Comparison of ENCODE assay signal across 17 mouse cellular contexts in the genomic region with DNA sequence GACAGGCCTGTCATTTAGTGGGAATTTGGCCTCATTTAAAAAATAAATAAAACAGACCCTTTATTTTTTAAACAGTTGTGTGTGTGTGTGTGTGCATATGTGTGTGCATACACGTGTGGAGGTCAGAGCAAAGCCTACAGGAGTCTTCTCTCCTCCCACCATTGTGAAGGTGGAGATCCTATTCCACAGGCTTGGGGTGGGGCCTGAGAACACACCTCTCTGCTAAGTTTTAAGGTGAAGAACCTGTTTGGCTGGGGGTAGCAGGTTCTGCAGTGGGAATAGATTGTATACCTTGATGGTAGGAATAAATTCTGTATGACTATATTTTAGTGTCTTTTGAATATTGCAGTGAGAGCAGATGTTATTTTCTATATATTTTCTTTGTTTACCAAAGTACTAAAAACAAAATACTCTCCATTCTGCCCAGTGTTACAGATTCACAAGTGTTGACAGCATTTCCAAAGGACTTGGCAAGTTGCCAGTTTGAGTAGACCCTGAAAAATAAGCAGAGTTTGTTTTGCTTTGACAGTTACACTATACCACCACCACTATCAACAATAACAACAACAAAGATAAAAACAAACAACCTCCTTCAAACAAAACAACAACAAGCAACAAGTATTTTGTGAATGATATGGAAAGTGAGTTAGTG.
"Had no signal": no experiment of that assay in that cellular context is flagged by ENCODE, and none has a peak within 500 bp of the region (broad histone marks: within the 10 kb centered on the region; RNA-seq: fewer than 3 reads in every experiment).

No protein-coding gene starts in this region.

- H3K36me3 ChIP-seq: liver, embryonic 12.5 days; lung, embryonic 15.5 days; neural tube, embryonic 13.5 days; stomach, embryonic 15.5 days had no signal

- H3K4me1 ChIP-seq: liver, embryonic 12.5 days had no signal

- DNase-seq: kidney, adult 11 months; kidney, adult 9 months; kidney, postnatal 36 days; layer of hippocampus, adult 9-11 months; layer of hippocampus, postnatal 36 days; lung, postnatal 4 days; retina, postnatal 1 day; right cerebral cortex, postnatal 4 days; spleen, adult 18-20 months had no signal

- H3K9ac ChIP-seq: limb, embryonic 15.5 days; liver, embryonic 12.5 days; lung, embryonic 15.5 days; neural tube, embryonic 13.5 days; stomach, embryonic 15.5 days had no signal

- H3K4me2 ChIP-seq: limb, embryonic 15.5 days; liver, embryonic 12.5 days; lung, embryonic 15.5 days; neural tube, embryonic 13.5 days; stomach, embryonic 15.5 days had no signal

- H3K9me3 ChIP-seq: limb, embryonic 15.5 days; liver, embryonic 12.5 days; lung, embryonic 15.5 days; midbrain, embryonic 10.5 days; neural tube, embryonic 13.5 days; stomach, embryonic 15.5 days had no signal

- H3K4me3 ChIP-seq: limb, embryonic 15.5 days; liver, embryonic 12.5 days; lung, embryonic 15.5 days; midbrain, embryonic 10.5 days; neural tube, embryonic 13.5 days; stomach, embryonic 15.5 days had no signal

- ATAC-seq: liver, embryonic 12.5 days; midbrain, embryonic 16.5 days had no signal

- H3K27ac ChIP-seq: kidney, postnatal 0 days; limb, embryonic 15.5 days; liver, embryonic 12.5 days; lung, embryonic 15.5 days; midbrain, embryonic 10.5 days; neural tube, embryonic 13.5 days; stomach, embryonic 15.5 days had no signal

- H3K27me3 ChIP-seq: limb, embryonic 15.5 days; liver, embryonic 12.5 days; lung, embryonic 15.5 days; neural tube, embryonic 13.5 days; stomach, embryonic 15.5 days had no signal
